Mouse (Mus musculus): ENCODE results near the gene Dntt. TPM values are rescaled to one million over a fixed set of nuclear protein-coding genes. Genes with fewer than 3 reads are reported as not detected.

The Dntt gene
- 0.09 TPM in 1 of 2 replicates, not detected in the other for polyA plus RNA-seq (2014; fragmentation: Nextera tagmentation; extraction: Ambion mirVana)

DNA sequence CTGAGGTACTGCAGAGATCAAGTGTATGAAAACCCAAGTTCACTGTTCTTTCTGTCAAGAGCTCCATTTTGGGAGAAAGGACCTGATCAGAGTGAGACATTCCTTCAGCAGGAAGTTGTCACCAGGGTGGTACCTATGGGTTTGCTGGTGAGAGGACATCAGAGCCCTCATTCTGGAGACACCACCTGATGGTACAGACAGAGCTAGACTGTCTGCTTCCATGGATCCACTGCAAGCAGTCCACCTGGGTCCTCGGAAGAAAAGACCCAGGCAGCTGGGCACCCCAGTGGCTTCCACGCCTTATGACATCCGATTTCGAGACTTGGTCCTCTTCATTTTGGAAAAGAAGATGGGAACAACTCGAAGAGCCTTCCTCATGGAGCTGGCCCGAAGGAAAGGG, at the start of gene Dntt:
Gene Dntt (plus strand): TSS at position 57 of the 400 bp plus-strand sequence.
- H3K9me3 ChIP-seq (ENCODE audit: control insufficient read depth, low read length), result no peaks in the 10 kb centered on the region
- H3K27me3 ChIP-seq (replicated peaks; ENCODE audit: control insufficient read depth, insufficient read depth, low read length), result peaks cover 2% of the 10 kb centered on the region; the same call in 1 of the 2 replicates
- no peaks in the 10 kb centered on the region for H3K4me1 ChIP-seq (replicated peaks; ENCODE audit: control insufficient read depth, insufficient read depth, low read length)
- 79% methylated on average over 6 of the region's 6 CpGs for WGBS
- no peak within 1 kb of the TSS for H3K9ac ChIP-seq (ENCODE audit: low read depth, low read length)
- H3K4me3 ChIP-seq (ENCODE audit: low read depth, low read length), result no peak within 1 kb of the TSS
- no peak within 1 kb of the TSS for H3K27ac ChIP-seq (ENCODE audit: low read depth, low read length)
- DNase-seq (ENCODE audit: low spot score) (no peak), ATAC-seq (replicated peaks; ENCODE audit: low FRiP score) (no peak)
- H3K36me3 ChIP-seq (ENCODE audit: control insufficient read depth, insufficient read depth, low read length), result no peaks in the 10 kb centered on the region
- H3K4me2 ChIP-seq, result no peak within 1 kb of the TSS

DNA sequence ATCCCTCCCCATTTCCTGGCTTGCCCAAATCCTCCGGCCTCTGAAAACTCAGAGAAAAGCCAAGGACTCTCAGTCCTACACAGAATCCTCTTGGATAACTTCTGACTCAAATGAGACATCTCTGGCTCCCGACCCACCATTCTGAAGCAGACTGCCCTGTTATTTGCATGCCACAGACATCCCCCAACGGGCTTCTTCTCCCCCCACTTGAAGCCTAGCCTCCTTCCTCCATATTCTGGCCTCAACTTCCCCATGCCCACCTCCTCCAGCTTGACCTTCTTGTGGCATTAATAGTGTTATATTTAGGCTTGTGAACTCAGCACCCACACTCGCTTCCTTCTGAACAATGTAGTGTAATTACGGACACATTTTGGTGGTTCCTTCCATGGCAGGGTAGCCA, 48.4 kb upstream of the Dntt start:
- 71% methylated on average over 5 of the region's 5 CpGs for WGBS
- no peak overlapping the region for H3K4me3 ChIP-seq (ENCODE audit: low read depth, low read length)
- DNase-seq (ENCODE audit: low spot score), result peak; percentile 16
- H3K9me3 ChIP-seq (ENCODE audit: control insufficient read depth, low read length), result no peaks in the 10 kb centered on the region
- H3K27ac ChIP-seq (ENCODE audit: low read depth, low read length), result no peak overlapping the region
- H3K27me3 ChIP-seq (replicated peaks; ENCODE audit: control insufficient read depth, insufficient read depth, low read length), result no peaks in the 10 kb centered on the region
- H3K9ac ChIP-seq (ENCODE audit: low read depth, low read length), result no peak overlapping the region
- no peak overlapping the region for H3K4me2 ChIP-seq
- H3K36me3 ChIP-seq (ENCODE audit: control insufficient read depth, insufficient read depth, low read length), result no peaks in the 10 kb centered on the region
- 0 out of 2 replicates have a peak, but pooled peaks cover 3% of the 10 kb centered on the region for H3K4me1 ChIP-seq (replicated peaks; ENCODE audit: control insufficient read depth, insufficient read depth, low read length)
- no peak for ATAC-seq (replicated peaks; ENCODE audit: low FRiP score)

DNA sequence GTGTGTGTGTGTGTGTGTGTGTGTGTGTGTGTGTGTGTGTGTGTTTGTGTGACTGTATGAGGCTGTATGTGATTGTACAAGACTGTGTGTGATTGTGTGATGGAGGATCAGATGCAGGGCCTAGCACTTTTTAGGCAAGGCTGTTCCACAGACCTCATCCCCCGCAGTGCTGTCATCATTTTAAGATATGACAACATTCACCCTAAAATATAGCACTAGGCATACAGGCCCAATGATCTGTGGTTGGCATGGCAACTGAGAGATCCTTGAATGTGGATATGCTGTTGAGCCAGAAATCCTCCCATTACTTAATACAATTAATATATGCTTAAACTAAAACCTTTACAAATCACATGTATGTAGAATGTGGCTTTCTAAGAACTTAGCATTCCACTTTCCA, 44.5 kb upstream of the Dntt start:
- Histone ChIP-seq H3K27ac (ENCODE audit: low read depth, low read length) (no peak overlapping the region), H3K36me3 (ENCODE audit: control insufficient read depth, insufficient read depth, low read length) (no peaks in the 10 kb centered on the region), H3K27me3 (replicated peaks; ENCODE audit: control insufficient read depth, insufficient read depth, low read length) (no peaks in the 10 kb centered on the region), H3K9me3 (ENCODE audit: control insufficient read depth, low read length) (no peaks in the 10 kb centered on the region), H3K4me2 (no peak overlapping the region), H3K4me1 (replicated peaks; ENCODE audit: control insufficient read depth, insufficient read depth, low read length) (no peaks in the 10 kb centered on the region), H3K9ac (ENCODE audit: low read depth, low read length) (no peak overlapping the region), H3K4me3 (ENCODE audit: low read depth, low read length) (no peak overlapping the region)
- 93% methylated on average over 1 of the region's 1 CpGs for WGBS
- DNase-seq (ENCODE audit: low spot score), result no peak
- no peak for ATAC-seq (replicated peaks; ENCODE audit: low FRiP score)

DNA sequence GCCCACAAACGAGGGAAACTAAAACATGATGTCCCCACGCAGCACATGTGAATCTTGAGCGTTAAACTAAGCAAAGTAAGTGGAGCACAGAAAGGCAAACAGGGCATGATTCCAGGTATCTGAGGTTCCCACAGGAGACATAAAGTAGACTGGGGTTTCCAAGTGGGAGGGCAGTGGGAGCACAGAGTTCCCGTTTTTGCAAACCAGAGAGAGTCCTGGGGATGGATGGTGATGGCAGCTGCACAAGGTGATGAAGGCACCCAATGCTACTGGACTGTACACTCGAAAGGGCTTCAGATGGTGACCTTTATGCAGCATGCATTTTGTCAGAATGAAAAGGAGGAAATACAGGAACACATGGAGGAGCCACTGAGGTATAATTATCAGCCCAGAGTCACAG, 40.2 kb upstream of the Dntt start:
- no peak for ATAC-seq (replicated peaks; ENCODE audit: low FRiP score)
- H3K4me1 ChIP-seq (replicated peaks; ENCODE audit: control insufficient read depth, insufficient read depth, low read length), result no peaks in the 10 kb centered on the region
- no peak overlapping the region for H3K9ac ChIP-seq (ENCODE audit: low read depth, low read length)
- no peaks in the 10 kb centered on the region for H3K36me3 ChIP-seq (ENCODE audit: control insufficient read depth, insufficient read depth, low read length)
- WGBS, result 78% methylated on average over 5 of the region's 5 CpGs
- no peak overlapping the region for H3K4me2 ChIP-seq
- peak; percentile 1 for DNase-seq (ENCODE audit: low spot score)
- H3K9me3 ChIP-seq (ENCODE audit: control insufficient read depth, low read length), result no peaks in the 10 kb centered on the region
- no peak overlapping the region for H3K27ac ChIP-seq (ENCODE audit: low read depth, low read length)
- H3K4me3 ChIP-seq (ENCODE audit: low read depth, low read length), result no peak overlapping the region
- no peaks in the 10 kb centered on the region for H3K27me3 ChIP-seq (replicated peaks; ENCODE audit: control insufficient read depth, insufficient read depth, low read length)

DNA sequence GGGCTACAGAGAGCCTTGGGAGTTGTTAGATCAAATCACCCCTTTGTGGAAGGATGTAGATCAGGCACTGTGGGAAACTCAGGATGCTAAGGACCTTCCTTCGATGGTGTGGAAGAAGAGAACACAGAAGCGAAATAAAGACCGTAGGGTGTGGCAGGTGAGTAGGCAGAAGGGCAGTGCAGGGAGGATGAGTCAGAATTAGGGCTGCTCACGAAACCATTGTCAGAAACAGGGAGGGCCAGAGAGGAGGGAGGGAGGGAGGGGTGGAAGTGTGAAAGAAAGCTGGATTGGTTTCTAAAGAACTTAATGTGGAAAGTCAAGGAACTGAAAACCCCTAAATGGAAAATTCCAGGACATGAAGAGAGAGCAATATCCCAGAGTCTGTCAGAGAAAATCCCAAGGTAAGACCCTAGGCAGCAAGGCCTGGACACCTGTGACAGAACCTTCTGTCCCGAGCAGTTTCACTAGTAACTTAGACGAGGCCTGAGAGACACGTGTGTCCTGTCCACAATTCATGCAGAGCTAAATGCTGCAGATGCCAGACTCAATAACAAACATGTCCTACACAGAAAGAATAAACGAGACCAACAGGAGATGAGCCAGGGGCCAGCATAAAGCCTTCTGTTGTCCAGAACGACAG, 39.0 kb upstream of the Dntt start:
- no peaks in the 10 kb centered on the region for H3K4me1 ChIP-seq (replicated peaks; ENCODE audit: control insufficient read depth, insufficient read depth, low read length)
- ATAC-seq (replicated peaks; ENCODE audit: low FRiP score), result no peak
- no peaks in the 10 kb centered on the region for H3K27me3 ChIP-seq (replicated peaks; ENCODE audit: control insufficient read depth, insufficient read depth, low read length)
- H3K4me3 ChIP-seq (ENCODE audit: low read depth, low read length), result no peak overlapping the region
- 76% methylated on average over 9 of the region's 9 CpGs for WGBS
- no peaks in the 10 kb centered on the region for H3K9me3 ChIP-seq (ENCODE audit: control insufficient read depth, low read length)
- H3K36me3 ChIP-seq (ENCODE audit: control insufficient read depth, insufficient read depth, low read length), result no peaks in the 10 kb centered on the region
- DNase-seq (ENCODE audit: low spot score), result peak; percentile 9
- no peak overlapping the region for H3K4me2 ChIP-seq
- H3K9ac ChIP-seq (ENCODE audit: low read depth, low read length), result no peak overlapping the region
- no peak overlapping the region for H3K27ac ChIP-seq (ENCODE audit: low read depth, low read length)

DNA sequence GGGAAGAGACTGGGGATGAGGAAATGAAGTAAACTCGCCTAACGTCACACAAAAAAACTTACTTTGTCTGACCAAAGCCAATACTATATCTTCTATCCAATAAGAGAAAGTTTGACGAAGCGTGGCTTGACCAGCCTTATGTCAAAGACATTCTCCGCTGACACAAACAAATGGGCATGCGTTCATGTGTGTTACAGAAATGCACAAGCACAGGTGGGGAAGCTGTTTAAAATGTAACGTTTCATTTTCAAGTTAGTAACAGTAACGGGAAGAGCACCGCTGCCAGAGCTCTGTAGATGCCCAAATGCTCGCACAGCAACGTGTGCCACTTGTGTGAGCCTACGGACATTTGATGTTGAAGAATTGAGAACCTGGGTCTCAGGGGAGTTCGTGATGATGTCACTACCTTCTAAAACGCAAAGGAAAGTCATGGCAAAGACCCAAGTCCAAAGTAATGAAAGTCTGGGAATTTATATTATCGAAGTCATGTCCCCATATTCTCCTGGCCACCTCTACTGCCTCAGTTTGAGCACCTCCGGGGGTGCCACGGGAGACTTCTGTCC, 38.2 kb upstream of the Dntt start:
- ATAC-seq (replicated peaks; ENCODE audit: low FRiP score), result no peak
- no peak overlapping the region for H3K4me2 ChIP-seq

DNA sequence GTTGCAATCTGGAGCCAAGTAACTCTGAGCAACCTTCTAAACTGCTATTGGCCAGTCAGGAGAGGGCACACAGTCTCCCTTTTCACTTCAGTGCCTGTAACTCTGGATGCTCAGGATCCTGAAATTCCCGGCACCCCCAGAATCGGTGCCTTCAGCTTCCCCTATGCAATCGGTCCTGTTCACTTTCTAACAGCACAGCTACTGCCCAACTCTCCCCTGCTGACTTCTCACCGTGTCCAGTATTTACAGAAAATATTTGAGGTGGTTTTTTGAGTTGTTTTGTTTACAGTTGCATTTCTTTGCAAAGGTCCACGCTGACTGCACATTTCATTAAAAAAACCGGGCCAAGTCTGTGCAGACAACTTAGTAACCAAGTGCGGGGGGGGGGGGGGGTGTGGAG, 37.4 kb upstream of the Dntt start:
- Histone ChIP-seq H3K4me1 (replicated peaks; ENCODE audit: control insufficient read depth, insufficient read depth, low read length) (no peaks in the 10 kb centered on the region), H3K9ac (ENCODE audit: low read depth, low read length) (no peak overlapping the region), H3K27ac (ENCODE audit: low read depth, low read length) (no peak overlapping the region), H3K36me3 (ENCODE audit: control insufficient read depth, insufficient read depth, low read length) (no peaks in the 10 kb centered on the region), H3K4me2 (no peak overlapping the region), H3K4me3 (ENCODE audit: low read depth, low read length) (no peak overlapping the region), H3K27me3 (replicated peaks; ENCODE audit: control insufficient read depth, insufficient read depth, low read length) (no peaks in the 10 kb centered on the region), H3K9me3 (ENCODE audit: control insufficient read depth, low read length) (no peaks in the 10 kb centered on the region)
- DNase-seq (ENCODE audit: low spot score), result peak; percentile 7
- ATAC-seq (replicated peaks; ENCODE audit: low FRiP score), result no peak
- WGBS, result 86% methylated on average over 7 of the region's 7 CpGs

More for the DNA sequence above, 38.2 kb upstream of the Dntt start:
- DNase-seq (ENCODE audit: low spot score), result no peak
- H3K27me3 ChIP-seq (replicated peaks; ENCODE audit: control insufficient read depth, insufficient read depth, low read length), result no peaks in the 10 kb centered on the region
- 88% methylated on average over 17 of the region's 17 CpGs for WGBS
- H3K9ac ChIP-seq (ENCODE audit: low read depth, low read length), result no peak overlapping the region
- no peak overlapping the region for H3K27ac ChIP-seq (ENCODE audit: low read depth, low read length)
- no peaks in the 10 kb centered on the region for H3K9me3 ChIP-seq (ENCODE audit: control insufficient read depth, low read length)
- no peaks in the 10 kb centered on the region for H3K36me3 ChIP-seq (ENCODE audit: control insufficient read depth, insufficient read depth, low read length)
- no peak overlapping the region for H3K4me3 ChIP-seq (ENCODE audit: low read depth, low read length)
- H3K4me1 ChIP-seq (replicated peaks; ENCODE audit: control insufficient read depth, insufficient read depth, low read length), result no peaks in the 10 kb centered on the region

DNA sequence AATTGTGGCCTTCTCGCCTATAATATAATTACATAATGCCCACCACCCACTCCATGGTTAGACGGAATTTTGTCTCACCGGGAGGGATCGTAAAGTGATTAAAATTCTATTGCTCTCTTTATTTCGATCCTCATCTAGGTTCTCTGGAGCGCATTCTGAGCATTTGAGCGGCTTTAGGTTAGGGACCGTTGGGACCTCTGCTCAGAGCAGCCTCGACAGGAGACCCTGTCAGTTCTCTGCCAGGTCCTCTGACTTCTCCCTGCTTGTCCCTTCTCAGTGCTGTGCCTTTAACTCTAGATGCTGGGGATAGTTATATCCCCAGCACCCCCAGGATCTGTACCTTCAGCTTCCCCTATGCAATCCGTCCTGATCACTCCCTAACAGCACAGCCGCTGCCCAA, 37.0 kb upstream of the Dntt start:
- no peak overlapping the region for H3K4me2 ChIP-seq
- WGBS, result 86% methylated on average over 11 of the region's 11 CpGs
- ATAC-seq (replicated peaks; ENCODE audit: low FRiP score) (no peak), DNase-seq (ENCODE audit: low spot score) (peak; percentile 23)
- no peak overlapping the region for H3K27ac ChIP-seq (ENCODE audit: low read depth, low read length)
- H3K4me1 ChIP-seq (replicated peaks; ENCODE audit: control insufficient read depth, insufficient read depth, low read length), result no peaks in the 10 kb centered on the region
- H3K36me3 ChIP-seq (ENCODE audit: control insufficient read depth, insufficient read depth, low read length), result no peaks in the 10 kb centered on the region
- H3K9me3 ChIP-seq (ENCODE audit: control insufficient read depth, low read length), result no peaks in the 10 kb centered on the region
- no peak overlapping the region for H3K9ac ChIP-seq (ENCODE audit: low read depth, low read length)
- H3K4me3 ChIP-seq (ENCODE audit: low read depth, low read length), result no peak overlapping the region
- no peaks in the 10 kb centered on the region for H3K27me3 ChIP-seq (replicated peaks; ENCODE audit: control insufficient read depth, insufficient read depth, low read length)

DNA sequence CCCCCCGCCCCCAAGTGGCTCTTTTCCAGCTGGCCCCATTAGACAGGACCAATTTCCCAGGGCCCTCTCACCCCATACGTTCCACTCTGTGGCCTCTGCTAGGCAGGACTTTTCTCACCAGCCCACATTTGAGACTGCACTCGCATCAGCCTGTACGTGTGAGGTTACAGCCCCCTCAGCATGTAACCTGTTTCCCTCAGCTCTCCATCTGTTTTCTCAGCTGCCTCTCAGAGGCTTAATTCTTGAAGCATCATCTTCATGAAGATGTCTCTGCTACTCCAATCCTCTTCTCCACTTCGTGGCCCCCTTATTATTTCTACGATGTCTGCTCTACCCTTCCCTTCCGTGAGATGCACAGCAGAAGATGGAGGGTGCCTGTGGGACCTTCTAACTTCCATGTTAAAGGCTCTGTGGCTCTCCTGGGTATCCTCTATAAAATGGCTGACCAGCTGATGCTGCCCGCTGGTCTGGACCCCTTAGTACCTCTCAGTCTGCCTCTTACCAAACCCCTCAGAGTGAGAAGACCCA, 36.5 kb upstream of the Dntt start:
- H3K9ac ChIP-seq (ENCODE audit: low read depth, low read length), result no peak overlapping the region
- H3K27me3 ChIP-seq (replicated peaks; ENCODE audit: control insufficient read depth, insufficient read depth, low read length), result no peaks in the 10 kb centered on the region
- no peaks in the 10 kb centered on the region for H3K4me1 ChIP-seq (replicated peaks; ENCODE audit: control insufficient read depth, insufficient read depth, low read length)
- H3K27ac ChIP-seq (ENCODE audit: low read depth, low read length), result no peak overlapping the region
- no peak overlapping the region for H3K4me3 ChIP-seq (ENCODE audit: low read depth, low read length)
- no peak overlapping the region for H3K4me2 ChIP-seq
- 76% methylated on average over 8 of the region's 8 CpGs for WGBS
- no peaks in the 10 kb centered on the region for H3K36me3 ChIP-seq (ENCODE audit: control insufficient read depth, insufficient read depth, low read length)
- DNase-seq (ENCODE audit: low spot score) (peak; percentile 3), ATAC-seq (replicated peaks; ENCODE audit: low FRiP score) (no peak)
- H3K9me3 ChIP-seq (ENCODE audit: control insufficient read depth, low read length), result no peaks in the 10 kb centered on the region
